Mouse (Mus musculus): ENCODE measurements around the gene Gm6034. TPM values are rescaled to one million over a fixed set of nuclear protein-coding genes. Genes with fewer than 3 reads are reported as not detected.
"Not testable (repeated sequence)": the region's sequence is repeated elsewhere in the genome, so short reads cannot be mapped to it uniquely, and the experiment has no call there.

Gm6034 gene
- total RNA-seq, 2 experiments from 2014 or later: not detected

DNA sequence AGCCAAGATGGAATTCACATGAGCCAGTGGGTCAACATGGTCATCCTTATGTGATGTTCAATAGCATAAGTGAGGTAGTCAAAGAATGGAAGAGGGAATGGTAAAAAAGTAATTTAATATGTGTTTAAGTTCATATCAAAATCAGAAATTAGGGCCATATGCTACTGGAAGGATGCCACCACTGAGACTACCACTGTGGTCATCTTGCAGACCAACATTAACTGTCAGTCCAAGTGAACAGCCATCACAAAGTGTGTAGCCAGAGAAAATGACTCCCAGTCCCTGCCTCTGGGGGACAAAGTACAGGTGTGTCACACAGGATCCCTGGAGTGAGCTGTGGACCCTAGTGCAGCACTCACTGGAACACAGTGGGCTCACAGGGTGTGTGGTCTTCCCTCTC is 39.1 kb downstream of the Gm6034 start:
- DNase-seq (ENCODE audit: low spot score): not testable (repeated sequence)

DNA sequence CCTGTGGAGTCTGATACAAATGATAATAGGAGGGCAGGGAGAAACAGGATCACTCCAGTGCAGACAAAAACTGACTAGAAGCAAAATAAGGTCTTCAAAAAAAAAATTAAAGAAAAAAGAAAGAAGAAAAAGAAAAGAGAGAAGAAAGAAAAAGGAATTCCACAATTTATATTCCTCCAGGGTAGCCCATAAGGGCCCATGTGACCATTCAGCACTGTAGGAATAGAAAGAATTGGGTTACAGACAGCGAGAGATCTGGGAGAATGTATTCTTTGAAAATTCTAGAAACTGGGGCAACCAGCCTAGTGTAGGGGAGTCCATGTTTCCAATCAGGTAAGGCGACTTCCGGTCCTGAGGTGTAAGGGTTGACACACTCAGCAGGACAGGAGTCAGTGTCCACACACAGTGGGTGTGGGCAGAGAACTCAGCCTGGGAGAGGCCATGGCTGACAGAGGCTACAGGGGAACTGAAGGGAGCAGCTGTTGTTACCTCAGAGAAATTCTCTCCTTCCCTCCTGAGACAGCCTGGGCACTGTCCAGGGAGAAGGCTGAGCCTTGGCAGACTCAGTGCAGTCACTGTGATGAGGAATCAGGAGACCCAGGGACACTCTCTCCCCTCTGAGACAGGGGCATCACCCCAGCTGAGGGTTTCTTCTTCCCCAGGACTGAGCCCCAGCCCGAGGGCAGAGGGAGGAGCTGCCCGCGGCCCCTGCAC is 39.9 kb downstream of the Gm6034 start:
- DNase-seq (ENCODE audit: low spot score): not testable (repeated sequence)

DNA sequence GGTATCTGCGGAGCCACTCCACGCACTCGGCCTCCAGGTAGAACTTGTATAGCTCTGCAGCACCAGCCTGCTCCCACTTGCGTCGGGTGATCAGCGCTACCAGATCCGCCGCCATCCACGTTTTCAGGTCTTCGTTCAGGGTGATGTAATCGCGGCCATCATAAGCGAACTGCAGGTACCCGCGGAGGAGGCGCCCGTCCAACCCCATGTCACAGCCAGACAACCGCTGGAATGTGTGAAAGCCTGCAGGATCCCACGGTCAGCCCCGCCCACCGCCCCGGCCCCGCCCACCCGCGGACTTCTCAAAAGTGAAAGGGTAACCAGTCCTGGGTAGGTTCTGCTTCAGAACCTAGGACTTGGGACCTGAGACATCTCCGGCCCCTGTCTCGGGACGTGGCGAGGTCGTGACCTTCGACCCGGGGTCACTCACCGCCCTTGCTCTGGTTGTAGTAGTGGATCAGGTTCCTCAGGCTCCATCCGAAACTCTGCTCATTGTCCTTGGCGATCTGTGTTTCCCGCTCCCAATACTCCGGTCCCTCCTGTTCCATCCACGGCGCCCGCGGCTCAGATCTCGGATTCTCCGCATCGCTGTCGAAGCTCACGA is 40.6 kb downstream of the Gm6034 start:
- no peak for DNase-seq (ENCODE audit: low spot score)

DNA sequence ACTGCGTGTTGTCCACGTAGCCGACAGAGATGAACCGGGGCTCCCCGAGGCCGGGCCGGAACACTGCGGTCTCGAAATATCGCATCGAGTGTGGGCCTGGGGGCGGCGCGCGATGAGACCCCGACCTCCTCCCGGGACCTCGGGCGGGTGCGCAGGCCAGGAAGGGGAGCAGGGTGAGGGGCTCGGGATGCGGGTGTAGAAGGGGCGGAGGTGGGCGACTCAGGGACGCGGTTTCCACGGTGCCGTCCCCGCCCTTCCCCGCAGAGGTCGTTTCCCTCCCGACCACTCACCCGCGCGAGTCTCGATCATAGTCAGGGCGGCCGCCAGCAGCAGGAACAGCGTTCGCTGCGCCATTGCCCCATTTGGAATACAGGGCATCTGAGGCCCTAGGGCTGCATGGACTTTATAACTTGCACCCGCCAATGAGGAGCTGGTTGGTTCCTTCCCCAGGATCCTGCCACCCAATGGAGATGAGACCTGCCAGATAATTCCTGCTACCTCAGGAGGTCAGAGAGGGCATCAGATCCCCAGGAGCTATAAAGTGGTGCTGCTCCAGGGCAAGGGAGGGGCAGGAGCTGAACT is 41.2 kb downstream of the Gm6034 start:
- no peak for DNase-seq (ENCODE audit: low spot score)

DNA sequence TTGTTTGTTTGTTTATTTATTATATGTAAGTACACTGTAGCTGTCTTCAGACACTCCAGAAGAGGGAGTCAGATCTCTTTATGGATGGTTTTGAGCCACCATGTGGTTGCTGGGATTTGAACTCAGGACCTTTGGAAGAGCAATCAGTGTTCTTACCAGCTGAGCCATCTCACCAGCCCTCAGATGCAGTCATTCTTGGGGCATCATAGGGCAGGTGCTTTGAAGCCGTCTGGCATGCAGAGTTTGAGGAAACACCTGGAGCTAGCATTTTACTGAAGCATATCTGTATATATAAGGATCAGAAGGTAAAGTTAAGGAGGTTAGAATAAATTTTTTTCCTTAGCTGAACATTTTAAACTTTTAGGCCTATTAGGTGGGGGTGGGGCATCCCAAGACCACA is 43.2 kb downstream of the Gm6034 start:
- DNase-seq (ENCODE audit: low spot score): not testable (repeated sequence)

DNA sequence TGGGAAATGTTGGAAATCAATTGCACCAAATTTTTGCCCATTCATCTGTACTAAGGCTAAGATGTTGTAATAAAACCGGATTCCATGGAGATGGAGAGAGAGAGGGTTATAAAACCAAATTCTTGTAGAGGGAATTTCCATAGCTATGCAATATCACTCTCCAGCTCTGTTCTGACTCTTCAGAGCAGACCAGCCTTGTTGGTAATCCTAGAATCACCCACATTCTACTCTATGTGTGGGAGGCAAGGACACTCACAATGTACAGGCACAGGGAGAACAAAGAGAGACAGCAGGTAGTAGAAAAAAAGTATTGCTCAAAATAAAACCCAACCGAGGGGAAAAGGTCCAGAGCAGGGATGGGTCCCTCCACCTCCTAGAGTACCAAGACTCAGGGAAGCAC is 49.2 kb downstream of the Gm6034 start:
- not testable (repeated sequence) for DNase-seq (ENCODE audit: low spot score)

DNA sequence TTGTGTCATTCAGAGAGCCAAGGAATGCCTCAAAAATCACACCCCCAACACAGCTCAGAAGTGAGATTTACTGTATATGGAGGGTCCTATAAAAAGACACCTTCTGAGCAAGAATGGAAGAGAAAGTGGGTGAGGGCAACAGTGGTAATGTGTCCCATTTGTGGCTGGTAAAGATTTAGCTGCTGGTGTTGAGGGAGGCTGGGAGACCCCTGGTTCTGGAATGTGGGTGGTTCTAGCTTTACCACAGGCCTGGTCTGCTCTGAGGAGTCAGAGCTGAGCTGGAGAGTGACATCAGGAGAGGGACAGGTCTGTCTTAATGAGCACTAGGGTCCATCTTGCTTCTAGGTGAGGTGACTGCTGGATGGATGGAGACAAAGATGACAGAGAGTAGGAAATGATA is 49.8 kb downstream of the Gm6034 start:
- DNase-seq (ENCODE audit: low spot score): not testable (repeated sequence)

DNA sequence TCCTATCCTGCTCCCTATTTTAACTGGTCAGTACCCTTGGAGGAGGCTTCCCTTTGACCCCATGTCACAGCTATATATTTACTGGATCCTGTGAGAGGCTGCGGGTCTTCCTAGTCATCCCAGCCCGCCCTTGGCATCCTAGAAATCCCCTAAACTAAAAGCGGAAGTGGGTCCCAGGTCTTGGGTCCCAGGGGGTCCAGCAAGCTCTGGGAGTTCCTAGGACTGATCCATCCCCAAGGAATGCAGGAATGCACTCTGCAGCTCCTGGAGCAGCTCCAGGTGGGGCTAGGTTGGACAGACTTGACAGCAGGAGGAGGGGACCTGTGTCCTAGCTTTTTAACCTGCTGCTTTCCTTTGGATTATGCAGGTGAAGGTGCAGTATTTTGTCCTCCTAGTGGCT is 51.2 kb downstream of the Gm6034 start:
- no peak for DNase-seq (ENCODE audit: low spot score)

DNA sequence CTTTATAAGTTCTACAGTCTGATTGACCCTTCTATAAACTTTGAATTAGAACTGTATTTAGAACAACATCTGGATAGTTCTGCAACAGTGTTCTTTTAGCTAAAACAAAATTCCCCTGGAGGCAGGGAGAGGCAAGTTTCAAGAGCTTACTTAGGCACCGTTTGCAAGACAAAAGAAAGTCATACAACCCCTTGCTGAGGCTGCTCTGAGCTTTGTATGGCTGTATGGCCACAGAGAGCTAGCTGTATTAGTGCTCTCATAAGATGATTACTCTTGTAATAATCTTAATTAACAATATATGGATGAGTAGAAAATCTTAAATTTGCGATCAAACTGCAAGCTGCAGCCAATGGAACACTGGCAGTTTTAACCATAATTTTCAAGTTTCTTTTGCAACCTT is 56.8 kb downstream of the Gm6034 start:
- not testable (repeated sequence) for DNase-seq (ENCODE audit: low spot score)

DNA sequence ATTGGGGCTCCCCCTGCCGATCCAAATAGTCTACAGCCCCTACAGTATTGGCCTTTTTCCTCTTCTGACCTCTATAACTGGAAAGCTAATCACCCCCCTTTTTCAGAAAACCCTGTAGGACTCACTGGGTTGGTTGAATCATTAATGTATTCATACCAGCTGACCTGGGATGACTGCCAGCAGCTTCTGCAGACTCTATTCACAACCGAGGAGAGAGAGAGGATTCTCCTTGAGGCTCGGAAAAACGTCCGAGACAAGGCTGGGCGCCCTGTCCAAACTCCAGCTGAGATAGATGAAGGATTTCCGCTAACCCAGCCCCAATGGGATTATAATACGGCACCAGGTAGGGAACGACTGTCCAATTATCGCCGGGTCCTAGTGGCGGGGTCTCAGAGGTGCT is 59.3 kb downstream of the Gm6034 start:
- DNase-seq (ENCODE audit: low spot score): not testable (repeated sequence)

Other genes starting within 250 kb of the Gm6034 start
- gene Ier3, start 221.3 kb upstream of the Gm6034 start, total RNA-seq (2021): 1 to 10 TPM; 7.1 to 8.0 TPM
- gene Flot1, start 219.7 kb upstream of the Gm6034 start, total RNA-seq (2021): 10 to 100 TPM; 58.1 to 61.3 TPM
- 10 to 100 TPM; 25.7 to 34.7 TPM for gene Tubb5, start 204.7 kb upstream of the Gm6034 start, total RNA-seq (2021)
- 1 to 10 TPM; 4.2 to 6.7 TPM for gene Mdc1, start 201.4 kb upstream of the Gm6034 start, total RNA-seq (2021)
- gene Nrm, start 181.6 kb upstream of the Gm6034 start, total RNA-seq (2021): 1 to 10 TPM in 1 of 2 experiments, under 1 TPM in 1; 0.68 to 1.5 TPM
- gene Ppp1r18, start 177.4 kb upstream of the Gm6034 start, total RNA-seq (2021): 1 to 10 TPM; 4.1 to 5.8 TPM
- 10 to 100 TPM; 11.7 to 14.1 TPM for gene Dhx16, start 163.1 kb upstream of the Gm6034 start, total RNA-seq (2021)
- 10 to 100 TPM; 78.6 to 79.3 TPM for gene 2310061I04Rik, start 145.5 kb upstream of the Gm6034 start, total RNA-seq (2021)
- 1 to 10 TPM; 3.9 to 4.8 TPM for gene Atat1, start 132.9 kb upstream of the Gm6034 start, total RNA-seq (2021)
- 10 to 100 TPM; 61.6 to 62.4 TPM for gene Mrps18b, start 126.6 kb upstream of the Gm6034 start, total RNA-seq (2021)
- 10 to 100 TPM; 23.2 to 43.9 TPM for gene Ppp1r10, start 126.5 kb upstream of the Gm6034 start, total RNA-seq (2021)
- gene Abcf1, start 73.2 kb upstream of the Gm6034 start, total RNA-seq (2021): 10 to 100 TPM; 73.4 to 74.3 TPM
- gene Gnl1, start 63.1 kb upstream of the Gm6034 start, total RNA-seq (2021): 10 to 100 TPM; 20.2 to 26.0 TPM
- gene Prr3, start 62.7 kb upstream of the Gm6034 start, total RNA-seq (2021): 1 to 10 TPM; 2.1 to 3.2 TPM
- 1 to 10 TPM in 1 of 2 experiments, under 1 TPM in 1; 0.98 to 1.5 TPM for gene H2-T24, start 22.4 kb upstream of the Gm6034 start, total RNA-seq (2021)
- gene H2-T23, start 10.1 kb upstream of the Gm6034 start, total RNA-seq (2021): 1 to 10 TPM; 7.0 to 9.4 TPM
- 10 to 100 TPM in 1 of 2 experiments, 1 to 10 TPM in 1; 7.9 to 15.7 TPM for gene H2-T22, start 214 bp upstream of the Gm6034 start, total RNA-seq (2021)
- gene Gm11127, start 15.4 kb downstream of the Gm6034 start, total RNA-seq (2021): 1 to 10 TPM; 1.4 to 3.2 TPM
- gene Gm19684, start 78.7 kb downstream of the Gm6034 start, total RNA-seq (2021): not detected
- not detected for gene Gm7030, start 86.5 kb downstream of the Gm6034 start, total RNA-seq (2021)
- gene Gm8909, start 125.6 kb downstream of the Gm6034 start, total RNA-seq (2021): not detected
- gene H2-T3, start 147.3 kb downstream of the Gm6034 start, total RNA-seq (2021): not detected
- gene Rpp21, start 215.1 kb downstream of the Gm6034 start, total RNA-seq (2021): 10 to 100 TPM; 36.5 to 44.5 TPM
- 1 to 10 TPM; 6.2 to 6.6 TPM for gene Trim39, start 229.3 kb downstream of the Gm6034 start, total RNA-seq (2021)
- not detected for gene H2-M10.2, start 243.5 kb downstream of the Gm6034 start, total RNA-seq (2021)